Mouse (Mus musculus): ENCODE measurements around the gene Supt7l. TPM values are rescaled to one million over a fixed set of nuclear protein-coding genes. Genes with fewer than 3 reads are reported as not detected.
"Not testable (repeated sequence)": the region's sequence is repeated elsewhere in the genome, so short reads cannot be mapped to it uniquely, and the experiment has no call there.

Supt7l gene
- polyA plus RNA-seq (2012; rRNA removed): 10.9 and 13.3 TPM in 2 replicates

GRCm38 (mm10) chr5:31527707-31528106 is at the start of gene Supt7l:
TSS of gene Supt7l (minus strand) at chr5:31527807.
- peak within 1 kb of the TSS; percentile 93 for H3K4me3 ChIP-seq (replicated peaks; ENCODE audit: extremely low read depth, low read depth, low read length)
- WGBS: 76% methylated on average over 11 of the region's 11 CpGs
- not testable (repeated sequence) for DNase-seq; H3K4me1 ChIP-seq (ENCODE audit: control insufficient read depth, insufficient read depth, low read length)

DNA sequence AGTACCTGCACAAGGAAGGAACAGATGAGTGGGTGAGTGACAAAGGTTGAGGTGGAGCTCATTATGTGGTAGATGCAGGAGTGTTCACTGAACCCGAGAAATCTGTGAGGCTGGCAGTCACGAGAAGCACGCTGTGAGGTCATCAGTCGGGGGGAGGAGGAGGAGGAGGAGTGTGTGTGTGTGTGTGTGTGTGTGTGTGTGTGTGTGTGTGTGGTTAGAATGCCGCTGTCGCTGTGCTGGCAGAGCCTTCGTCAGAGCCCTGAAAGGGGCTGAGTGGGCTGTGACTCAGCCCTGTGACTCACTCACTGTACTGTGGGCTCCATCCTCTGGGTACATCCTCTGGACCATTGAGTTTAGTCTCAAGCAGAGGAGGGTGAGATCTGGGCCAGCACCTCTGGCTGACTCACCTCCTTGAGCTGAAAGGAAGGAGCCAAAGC is 49.0 kb upstream of the Supt7l start:
- no peak overlapping the region for H3K4me3 ChIP-seq (replicated peaks; ENCODE audit: extremely low read depth, low read depth, low read length)
- H3K4me1 ChIP-seq (ENCODE audit: control insufficient read depth, insufficient read depth, low read length): peaks cover 2% of the 10 kb centered on the region
- WGBS: 41% methylated on average over 7 of the region's 7 CpGs
- no peak for DNase-seq
- no peak for TF ChIP-seq CTCF (IDR thresholded peaks at IDR 0.05; ENCODE audit: insufficient read depth, low read length)
- no peak for TF ChIP-seq POLR2A (IDR thresholded peaks at IDR 0.05; ENCODE audit: borderline replicate concordance, extremely low read depth, low read depth, low read length)

DNA sequence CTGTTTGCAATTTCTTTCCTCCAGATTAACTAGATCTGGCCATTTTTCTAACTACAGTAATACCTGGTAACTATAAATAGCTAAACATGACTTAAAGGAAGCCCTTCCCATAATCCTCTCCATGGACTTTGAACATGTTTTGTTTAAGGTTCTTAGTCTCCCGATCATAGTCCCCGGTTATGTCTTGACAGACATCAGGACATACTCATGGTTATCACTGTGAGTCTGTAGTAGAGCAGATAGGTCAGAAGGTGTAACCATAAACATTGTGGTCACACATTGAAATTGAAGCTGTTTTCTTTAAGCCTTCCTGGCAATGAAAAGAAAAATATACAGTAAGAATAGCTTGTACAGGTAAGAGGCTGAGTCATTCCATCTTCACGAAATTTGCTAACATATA is 46.1 kb upstream of the Supt7l start:
- DNase-seq: no peak
- 92% methylated on average over 3 of the region's 3 CpGs for WGBS
- peaks cover 6% of the 10 kb centered on the region for H3K4me1 ChIP-seq (ENCODE audit: control insufficient read depth, insufficient read depth, low read length)
- TF ChIP-seq CTCF (IDR thresholded peaks at IDR 0.05; ENCODE audit: insufficient read depth, low read length) (no peak), POLR2A (IDR thresholded peaks at IDR 0.05; ENCODE audit: borderline replicate concordance, extremely low read depth, low read depth, low read length) (no peak)
- H3K4me3 ChIP-seq (replicated peaks; ENCODE audit: extremely low read depth, low read depth, low read length): no peak overlapping the region

DNA sequence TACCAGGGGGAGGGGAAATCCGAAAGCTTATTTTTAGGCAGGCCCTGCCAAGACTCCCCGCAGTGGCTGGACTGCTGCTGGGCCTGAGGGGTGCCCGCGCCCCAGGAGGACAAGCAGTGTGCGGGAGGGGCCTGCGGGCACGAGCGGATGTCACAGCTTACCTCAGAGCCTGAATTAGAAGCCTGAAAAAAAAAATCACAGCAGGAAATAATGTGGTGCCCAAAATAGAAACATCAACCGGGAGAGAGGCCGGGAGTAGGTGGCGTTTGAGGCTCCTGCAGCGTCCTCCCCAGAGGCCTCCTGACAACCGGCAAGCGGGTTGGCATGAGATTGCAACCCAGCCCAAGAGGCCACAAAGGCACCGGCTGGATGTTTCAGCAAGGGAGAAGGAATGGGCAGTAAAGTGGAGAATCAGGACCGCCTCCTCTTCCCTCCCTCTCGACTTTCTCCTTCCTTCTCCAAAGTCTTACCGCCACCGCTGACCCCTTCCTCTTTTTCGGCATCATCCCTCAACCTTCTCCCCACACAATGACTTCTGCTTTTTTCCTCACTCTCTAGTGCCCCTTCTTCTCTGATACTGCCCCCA is 43.5 kb upstream of the Supt7l start:
- WGBS: 6% methylated on average over 20 of the region's 20 CpGs
- no peak for DNase-seq
- no peak for TF ChIP-seq POLR2A (IDR thresholded peaks at IDR 0.05; ENCODE audit: borderline replicate concordance, extremely low read depth, low read depth, low read length)
- TF ChIP-seq CTCF (IDR thresholded peaks at IDR 0.05; ENCODE audit: insufficient read depth, low read length): no peak
- Histone ChIP-seq H3K4me3 (replicated peaks; ENCODE audit: extremely low read depth, low read depth, low read length) (peak overlapping the region; percentile 33), H3K4me1 (ENCODE audit: control insufficient read depth, insufficient read depth, low read length) (peaks cover 13% of the 10 kb centered on the region)

- no peak for DNase-seq
- TF ChIP-seq CTCF (IDR thresholded peaks at IDR 0.05; ENCODE audit: insufficient read depth, low read length) (no peak), POLR2A (IDR thresholded peaks at IDR 0.05; ENCODE audit: borderline replicate concordance, extremely low read depth, low read depth, low read length) (no peak)
- Histone ChIP-seq H3K4me1 (ENCODE audit: control insufficient read depth, insufficient read depth, low read length) (peaks cover 16% of the 10 kb centered on the region), H3K4me3 (replicated peaks; ENCODE audit: extremely low read depth, low read depth, low read length) (no peak overlapping the region)
- 35% methylated on average over 5 of the region's 5 CpGs for WGBS
Measured at GRCm38 (mm10) chr5:31567951-31568657, 40.5 kb upstream of the Supt7l start.

GRCm38 (mm10) chr5:31566457-31566856 is 38.9 kb upstream of the Supt7l start:
- TF ChIP-seq POLR2A (IDR thresholded peaks at IDR 0.05; ENCODE audit: borderline replicate concordance, extremely low read depth, low read depth, low read length) (no peak), CTCF (IDR thresholded peaks at IDR 0.05; ENCODE audit: insufficient read depth, low read length) (no peak)
- Histone ChIP-seq H3K4me1 (ENCODE audit: control insufficient read depth, insufficient read depth, low read length) (peaks cover 22% of the 10 kb centered on the region), H3K4me3 (replicated peaks; ENCODE audit: extremely low read depth, low read depth, low read length) (no peak overlapping the region)
- WGBS: 63% methylated on average over 3 of the region's 3 CpGs
- DNase-seq: no peak

DNA sequence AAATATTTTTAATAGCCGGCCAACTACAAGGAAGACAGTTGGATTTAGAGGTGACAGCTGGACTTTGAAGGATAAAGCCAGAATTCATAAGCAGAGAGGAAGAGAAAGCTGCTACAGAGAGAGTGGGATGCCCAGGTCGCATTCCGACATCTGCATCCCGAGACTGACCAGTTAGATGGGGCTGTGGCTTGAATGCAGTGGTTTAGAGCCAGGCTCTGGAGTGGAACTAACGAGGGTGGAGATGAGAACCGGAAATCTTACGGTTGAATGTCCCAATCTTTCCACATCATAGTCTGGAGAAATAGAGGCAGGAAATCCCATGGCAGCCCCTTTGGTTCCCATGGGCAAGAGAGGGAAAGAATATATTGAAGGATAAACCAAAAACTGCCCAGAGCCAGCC is 38.4 kb upstream of the Supt7l start:
- Histone ChIP-seq H3K4me3 (replicated peaks; ENCODE audit: extremely low read depth, low read depth, low read length) (no peak overlapping the region), H3K4me1 (ENCODE audit: control insufficient read depth, insufficient read depth, low read length) (peaks cover 22% of the 10 kb centered on the region)
- 88% methylated on average over 7 of the region's 7 CpGs for WGBS
- TF ChIP-seq POLR2A (IDR thresholded peaks at IDR 0.05; ENCODE audit: borderline replicate concordance, extremely low read depth, low read depth, low read length) (no peak), CTCF (IDR thresholded peaks at IDR 0.05; ENCODE audit: insufficient read depth, low read length) (no peak)
- DNase-seq: no peak

GRCm38 (mm10) chr5:31564976-31565375 is 37.4 kb upstream of the Supt7l start:
- peaks cover 22% of the 10 kb centered on the region for H3K4me1 ChIP-seq (ENCODE audit: control insufficient read depth, insufficient read depth, low read length)
- TF ChIP-seq POLR2A (IDR thresholded peaks at IDR 0.05; ENCODE audit: borderline replicate concordance, extremely low read depth, low read depth, low read length) (no peak), CTCF (IDR thresholded peaks at IDR 0.05; ENCODE audit: insufficient read depth, low read length) (no peak)
- no peak overlapping the region for H3K4me3 ChIP-seq (replicated peaks; ENCODE audit: extremely low read depth, low read depth, low read length)
- WGBS: 48% methylated on average over 4 of the region's 4 CpGs
- no peak for DNase-seq

DNA sequence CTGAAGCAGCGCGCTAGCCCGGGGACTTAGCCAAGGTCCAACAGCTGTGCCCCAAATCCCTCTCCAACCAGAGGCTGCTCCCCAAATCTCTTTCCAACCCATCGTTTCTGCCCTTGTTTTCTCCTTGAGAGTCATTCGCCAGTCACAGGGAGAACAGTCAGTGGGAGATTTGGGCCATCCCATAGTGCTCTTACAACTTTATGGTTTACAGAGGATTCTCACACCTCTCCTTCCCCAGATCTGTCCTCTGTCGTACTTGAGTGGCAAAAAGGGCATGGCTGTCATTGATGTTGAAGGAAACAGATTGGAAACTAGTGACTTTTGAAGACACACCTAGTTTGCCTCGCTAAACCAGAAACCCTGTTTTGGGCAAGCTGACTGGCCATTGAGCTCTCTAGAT is 36.3 kb upstream of the Supt7l start:
- 30% methylated on average over 7 of the region's 7 CpGs for WGBS
- peaks cover 20% of the 10 kb centered on the region for H3K4me1 ChIP-seq (ENCODE audit: control insufficient read depth, insufficient read depth, low read length)
- no peak for DNase-seq
- no peak overlapping the region for H3K4me3 ChIP-seq (replicated peaks; ENCODE audit: extremely low read depth, low read depth, low read length)
- TF ChIP-seq CTCF (IDR thresholded peaks at IDR 0.05; ENCODE audit: insufficient read depth, low read length): no peak
- no peak for TF ChIP-seq POLR2A (IDR thresholded peaks at IDR 0.05; ENCODE audit: borderline replicate concordance, extremely low read depth, low read depth, low read length)

DNA sequence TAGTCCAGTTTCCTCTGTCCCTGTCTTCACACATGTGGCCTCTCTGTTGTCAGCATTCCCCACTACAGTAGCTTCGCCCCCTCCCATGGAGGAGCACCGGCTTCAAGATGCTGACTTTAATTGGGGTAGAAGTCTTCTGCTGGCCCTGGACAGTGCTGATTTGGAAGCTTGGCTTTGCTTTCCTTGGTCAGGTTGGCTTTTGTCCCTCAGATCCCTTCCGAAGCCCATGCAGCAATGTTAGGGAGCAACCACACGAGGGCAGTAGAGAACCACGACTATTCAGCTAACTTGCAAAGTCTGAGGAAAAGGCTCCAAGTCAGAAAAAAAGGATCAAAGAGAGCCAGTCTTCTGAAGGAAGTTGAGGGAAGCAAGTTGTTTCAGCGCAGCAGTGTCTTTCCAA is 35.9 kb upstream of the Supt7l start:
- Histone ChIP-seq H3K4me3 (replicated peaks; ENCODE audit: extremely low read depth, low read depth, low read length) (no peak overlapping the region), H3K4me1 (ENCODE audit: control insufficient read depth, insufficient read depth, low read length) (peaks cover 16% of the 10 kb centered on the region)
- 7% methylated on average over 6 of the region's 6 CpGs for WGBS
- TF ChIP-seq POLR2A (IDR thresholded peaks at IDR 0.05; ENCODE audit: borderline replicate concordance, extremely low read depth, low read depth, low read length) (no peak), CTCF (IDR thresholded peaks at IDR 0.05; ENCODE audit: insufficient read depth, low read length) (peak; percentile 95)
- peak; percentile 65 for DNase-seq

Data from lung, adult 2 months (tissue).